Mouse (Mus musculus) liver, postnatal 0 days (tissue): Measurements from ENCODE around the gene Ttc28. TPM values are rescaled to one million over a fixed set of nuclear protein-coding genes. Genes with fewer than 3 reads are reported as not detected.

ENCODE experiments used
- ATAC-seq: fragments of 200-750 bp; cut with Nextera tagmentation; 2 replicates; pipeline ENCODE4 v1.8.0; 2017; ENCODE audit warnings: mild to moderate bottlenecking, moderate library complexity
- DNase-seq: peaks from one replicate; pipeline ENCODE4 v3.0.0-alpha.2; 2016
- H3K27ac ChIP-seq: fragments of 300-500 bp; sonication (generic); 2 replicates; pipeline ENCODE4 v1.5.1; 2014; ENCODE audit warnings: antibody characterized with exemption, moderate library complexity, mild to moderate bottlenecking, low read depth
- H3K27me3 ChIP-seq: fragments of 300-500 bp; sonication (generic); 2 replicates; pipeline ENCODE4 v1.6.1; 2014; ENCODE audit warnings: low read length, control low read depth, mixed read lengths; ENCODE audit not compliant: insufficient read depth
- H3K36me3 ChIP-seq: fragments of 300-500 bp; sonication (generic); replicated peaks from 2 replicates; pipeline ENCODE4 v1.6.1; 2014; ENCODE audit warnings: mild to moderate bottlenecking, control low read depth, low read length, moderate library complexity, mixed read lengths; ENCODE audit not compliant: insufficient read depth
- H3K4me1 ChIP-seq: fragments of 300-500 bp; sonication (generic); 2 replicates; pipeline ENCODE4 v1.6.1; 2014; ENCODE audit warnings: antibody characterized with exemption, mild to moderate bottlenecking, control low read depth; ENCODE audit not compliant: insufficient read depth
- H3K4me2 ChIP-seq: fragments of 300-500 bp; sonication (generic); 2 replicates; pipeline ENCODE4 v1.6.1; 2014; ENCODE audit warnings: low read depth, mild to moderate bottlenecking, low read length, moderate library complexity, mixed read lengths
- H3K4me3 ChIP-seq: fragments of 300-500 bp; sonication (generic); 2 replicates; pipeline ENCODE4 v1.5.1; 2014; ENCODE audit warnings: low read depth, low read length
- H3K9ac ChIP-seq: fragments of 300-500 bp; sonication (generic); replicated peaks from 2 replicates; pipeline ENCODE4 v1.6.1; 2014; ENCODE audit warnings: mild to moderate bottlenecking, moderate library complexity
- H3K9me3 ChIP-seq: fragments of 300-500 bp; sonication (generic); 2 replicates; pipeline ENCODE4 v1.6.1; 2016; ENCODE audit warnings: mild to moderate bottlenecking, control low read depth, low read length, mixed read lengths
- CTCF ChIP-seq: sonication (generic); IDR thresholded peaks from 2 replicates; pipeline ENCODE4 v1.5.1; 2016; ENCODE audit warnings: antibody characterized with exemption, low read depth
- EP300 ChIP-seq: IDR thresholded peaks from 2 replicates; pipeline ENCODE4 v1.6.1; 2016; ENCODE audit warnings: antibody characterized with exemption, low read depth, mild to moderate bottlenecking
- WGBS: fragments of 180-500 bp; shearing (Covaris S2); extraction: QIAGEN DNeasy Blood & Tissue Kit; methylation state at CpG from one replicate; pipeline ENCODE4 v1.1.7; 2014; ENCODE audit not compliant: insufficient replicate concordance; 5-methylcytosine and 5-hydroxymethylcytosine counted together
- polyA plus RNA-seq: library from polyadenylated mRNA; unstranded; fragments of >200 nt; fragmentation: Nextera tagmentation; extraction: Ambion mirVana; gene quantifications from 2 replicates; pipeline ENCODE4 v1.2.1, GENCODE M21; 2015

The Ttc28 gene
- polyA plus RNA-seq, 1 experiment from 2014 or later, result 0.73 TPM

- Histone ChIP-seq H3K4me2 (peak overlapping the region; percentile 93), H3K36me3 (peaks cover 15% of the 10 kb centered on the region), H3K9ac (peak overlapping the region; percentile 83), H3K4me3 (peak overlapping the region; percentile 91), H3K27me3 (no peaks in the 10 kb centered on the region), H3K27ac (peak overlapping the region; percentile 88), H3K9me3 (no peaks in the 10 kb centered on the region), H3K4me1 (peaks cover 9% of the 10 kb centered on the region)
- 7% methylated on average over 4 of the region's 4 CpGs for WGBS
- peak; percentile 76 for TF ChIP-seq CTCF
- no peak for TF ChIP-seq EP300
- ATAC-seq (no peak), DNase-seq (peak; percentile 74)
Observed at GRCm38 (mm10) chr5:110840465-110840864, 39.1 kb upstream of the Ttc28 start.

DNA sequence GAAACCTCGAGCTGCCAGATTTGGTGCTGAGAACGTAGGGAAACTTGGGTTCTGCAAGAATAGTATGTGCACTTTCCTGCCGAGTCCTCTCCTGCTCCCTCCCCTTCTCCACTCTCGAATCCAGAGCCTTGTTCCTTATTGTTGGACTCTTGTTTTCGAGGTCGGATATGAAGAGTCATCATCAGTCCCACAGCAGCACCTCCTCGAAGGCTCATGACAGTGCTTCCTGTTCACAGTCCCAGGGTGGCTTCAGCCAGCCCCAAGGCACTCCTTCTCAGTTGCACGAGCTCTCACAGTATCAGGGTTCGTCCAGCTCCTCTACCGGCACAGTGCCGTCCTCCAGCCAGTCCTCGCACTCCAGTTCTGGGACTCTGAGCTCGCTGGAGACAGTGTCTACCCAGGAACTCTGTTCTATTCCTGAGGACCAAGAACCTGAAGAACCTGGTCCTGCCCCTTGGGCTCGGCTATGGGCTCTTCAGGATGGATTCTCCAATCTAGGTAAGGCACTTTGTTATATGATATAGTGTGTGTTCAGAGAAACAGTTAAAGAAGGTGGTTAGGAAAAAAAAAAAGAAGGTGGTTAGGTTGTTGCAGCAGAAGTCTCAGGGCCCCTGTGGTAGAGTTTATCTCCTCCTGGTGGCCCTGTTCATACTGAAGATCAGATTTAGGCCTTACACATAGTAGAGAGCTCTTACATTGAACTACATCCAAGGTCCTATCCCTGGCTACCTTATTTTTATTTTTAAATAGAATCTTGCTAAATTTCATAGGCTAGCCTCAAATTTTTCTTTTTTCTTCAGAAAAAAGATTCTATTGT, 38.3 kb upstream of the Ttc28 start:
- Histone ChIP-seq H3K4me1 (peaks cover 9% of the 10 kb centered on the region), H3K36me3 (peaks cover 22% of the 10 kb centered on the region)
- no peak for TF ChIP-seq EP300
- peak; percentile 10; the same call in 1 of the 2 replicates for TF ChIP-seq CTCF

DNA sequence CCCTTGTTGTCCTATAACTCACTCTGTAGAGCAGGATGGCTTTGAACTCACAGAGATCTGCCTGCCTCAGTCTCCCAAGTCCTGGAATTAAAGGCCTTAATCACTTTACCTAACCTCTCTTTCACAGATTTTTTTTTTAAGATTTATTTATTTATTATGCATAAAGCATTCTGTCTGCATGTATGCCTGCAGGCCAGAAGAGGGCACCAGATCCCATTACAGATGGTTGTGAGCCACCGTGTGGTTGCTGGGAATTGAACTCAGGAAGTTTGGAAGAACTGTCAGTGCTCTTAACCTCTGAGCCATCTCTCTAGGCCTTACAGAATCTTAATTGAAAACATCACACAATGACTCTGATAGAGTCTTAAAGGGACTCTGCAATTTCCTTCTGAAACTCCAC, 26.6 kb upstream of the Ttc28 start:
- Histone ChIP-seq H3K4me2 (no peak overlapping the region), H3K9ac (no peak overlapping the region), H3K27ac (no peak overlapping the region), H3K27me3 (no peaks in the 10 kb centered on the region), H3K9me3 (no peaks in the 10 kb centered on the region), H3K4me3 (no peak overlapping the region), H3K36me3 (peaks cover 36% of the 10 kb centered on the region), H3K4me1 (no peaks in the 10 kb centered on the region)
- DNase-seq, result no peak
- WGBS, result 74% methylated on average over 1 of the region's 1 CpGs
- TF ChIP-seq EP300 (no peak), CTCF (peak; percentile 50)
- ATAC-seq, result no peak

More for the DNA sequence above, 38.3 kb upstream of the Ttc28 start:
- Histone ChIP-seq H3K9me3 (no peaks in the 10 kb centered on the region), H3K9ac (peak overlapping the region; percentile 51), H3K4me2 (peak overlapping the region; percentile 93), H3K4me3 (peak overlapping the region; percentile 91), H3K27me3 (no peaks in the 10 kb centered on the region), H3K27ac (peak overlapping the region; percentile 34; the same call in 1 of the 2 replicates)
- WGBS, result 73% methylated on average over 14 of the region's 14 CpGs
- DNase-seq (no peak), ATAC-seq (no peak)

GRCm38 (mm10) chr5:110857091-110857490, 22.5 kb upstream of the Ttc28 start:
- Histone ChIP-seq H3K27me3 (no peaks in the 10 kb centered on the region), H3K9ac (no peak overlapping the region), H3K9me3 (no peaks in the 10 kb centered on the region), H3K27ac (no peak overlapping the region), H3K36me3 (peaks cover 22% of the 10 kb centered on the region; the same call in 1 of the 2 replicates), H3K4me1 (no peaks in the 10 kb centered on the region), H3K4me2 (no peak overlapping the region), H3K4me3 (no peak overlapping the region)
- TF ChIP-seq EP300 (no peak), CTCF (no peak)
- DNase-seq (no peak), ATAC-seq (no peak)
- WGBS, result 82% methylated on average over 5 of the region's 5 CpGs

GRCm38 (mm10) chr5:110859013-110859650, 20.5 kb upstream of the Ttc28 start:
- TF ChIP-seq CTCF (no peak), EP300 (no peak)
- Histone ChIP-seq H3K4me2 (0 out of 2 replicates have a peak overlapping the region, but pooled peaks have one; percentile 26), H3K4me3 (peak overlapping the region; percentile 22; the same call in 1 of the 2 replicates), H3K36me3 (peaks cover 34% of the 10 kb centered on the region), H3K4me1 (no peaks in the 10 kb centered on the region), H3K27ac (peak overlapping the region; percentile 50; the same call in 1 of the 2 replicates), H3K9me3 (no peaks in the 10 kb centered on the region), H3K27me3 (no peaks in the 10 kb centered on the region), H3K9ac (no peak overlapping the region)
- 60% methylated on average over 13 of the region's 13 CpGs for WGBS
- no peak for DNase-seq
- ATAC-seq, result no peak

- ATAC-seq, result no peak
- no peak overlapping the region for H3K27ac ChIP-seq
- no peak for DNase-seq
- no peak overlapping the region for H3K9ac ChIP-seq
- H3K4me1 ChIP-seq, result no peaks in the 10 kb centered on the region
- 88% methylated on average over 5 of the region's 5 CpGs for WGBS
- H3K27me3 ChIP-seq, result no peaks in the 10 kb centered on the region
- H3K4me2 ChIP-seq, result no peak overlapping the region
- TF ChIP-seq EP300, result no peak
- no peak for TF ChIP-seq CTCF
- peaks cover 33% of the 10 kb centered on the region for H3K36me3 ChIP-seq
- H3K4me3 ChIP-seq, result no peak overlapping the region
- no peaks in the 10 kb centered on the region for H3K9me3 ChIP-seq
Observed at GRCm38 (mm10) chr5:110860445-110860844, 19.2 kb upstream of the Ttc28 start.
